Mouse (Mus musculus): ENCODE measurements around the gene Slc16a7. TPM values are rescaled to one million over a fixed set of nuclear protein-coding genes. Genes with fewer than 3 reads are reported as not detected.

Slc16a7 gene
- polyA plus RNA-seq, 1 experiment: 0.04 TPM

DNA sequence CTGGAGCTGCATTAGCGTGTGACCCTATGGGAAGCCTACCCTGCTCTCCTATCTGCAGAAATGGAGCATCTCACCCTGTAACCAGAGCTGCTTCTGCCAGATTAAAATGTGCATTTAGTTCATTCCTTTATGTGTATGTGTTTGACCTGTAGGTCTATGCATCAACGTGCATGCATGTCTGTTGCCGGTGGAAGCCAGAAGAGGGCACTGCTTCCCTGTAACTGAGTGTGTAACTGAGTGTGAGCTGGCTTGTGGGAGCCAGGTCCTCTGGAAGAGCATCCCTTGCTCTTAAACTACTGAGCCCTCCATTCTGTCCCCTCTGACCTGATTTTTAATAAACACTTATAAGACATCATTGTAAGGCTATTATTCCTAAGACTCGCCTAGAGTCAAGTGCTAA is 124.3 kb downstream of the Slc16a7 start:
- H3K36me3 ChIP-seq (ENCODE audit: control insufficient read depth, insufficient read depth): no peaks in the 10 kb centered on the region
- H3K79me2 ChIP-seq (ENCODE audit: control insufficient read depth, insufficient read depth): no peaks in the 10 kb centered on the region
- H3ac ChIP-seq (ENCODE audit: control insufficient read depth, insufficient read length, low read depth): no peak overlapping the region
- no peaks in the 10 kb centered on the region for H3K27me3 ChIP-seq (ENCODE audit: control insufficient read depth, insufficient read depth, insufficient read length)
- no peaks in the 10 kb centered on the region for H3K79me3 ChIP-seq (ENCODE audit: low read depth)
- no peak for TF ChIP-seq USF1 (IDR thresholded peaks at IDR 0.05; ENCODE audit: low read depth)
- TF ChIP-seq FOSL1 (IDR thresholded peaks at IDR 0.05; ENCODE audit: insufficient read depth, low read length, poor library complexity, severe bottlenecking): no peak
- TF ChIP-seq MYOG (IDR thresholded peaks at IDR 0.05; ENCODE audit: control insufficient read depth, extremely low read depth, insufficient read length): no peak
- TF ChIP-seq CTCF (IDR thresholded peaks at IDR 0.05; ENCODE audit: control insufficient read depth, insufficient read depth, insufficient read length): no peak
- no peak for TF ChIP-seq MAX (IDR thresholded peaks at IDR 0.05)
- TF ChIP-seq MYOD1 (IDR thresholded peaks at IDR 0.05; ENCODE audit: control insufficient read depth, insufficient read length, low read depth): no peak
- TF ChIP-seq CEBPB (IDR thresholded peaks at IDR 0.05; ENCODE audit: low read depth): no peak
- H3K4me3 ChIP-seq (ENCODE audit: insufficient read depth, poor library complexity, severe bottlenecking): no peak overlapping the region

DNA sequence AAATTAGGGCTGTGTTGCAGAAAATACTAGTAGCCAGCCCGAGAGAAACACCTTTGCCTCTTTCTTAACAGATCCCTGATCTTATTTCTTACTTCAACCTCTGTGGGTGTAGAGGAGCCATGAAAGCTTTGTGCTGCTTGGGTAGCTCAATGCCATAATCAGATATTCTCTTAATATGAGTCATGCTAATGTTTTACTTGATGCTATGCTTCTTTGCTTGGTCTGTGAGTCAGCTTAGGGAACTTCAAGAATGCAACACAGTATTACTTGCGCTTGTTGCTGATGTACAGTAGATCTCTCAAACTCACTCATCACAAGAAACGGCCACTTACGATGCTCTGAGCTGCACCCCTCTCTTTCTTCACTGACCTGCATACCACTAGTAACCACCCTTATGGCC is 133.4 kb downstream of the Slc16a7 start:
- Histone ChIP-seq H3K79me2 (ENCODE audit: control insufficient read depth, insufficient read depth) (no peaks in the 10 kb centered on the region), H3K4me3 (ENCODE audit: insufficient read depth, poor library complexity, severe bottlenecking) (no peak overlapping the region), H3K79me3 (ENCODE audit: low read depth) (no peaks in the 10 kb centered on the region), H3K27me3 (ENCODE audit: control insufficient read depth, insufficient read depth, insufficient read length) (no peaks in the 10 kb centered on the region), H3ac (ENCODE audit: control insufficient read depth, insufficient read length, low read depth) (no peak overlapping the region), H3K36me3 (ENCODE audit: control insufficient read depth, insufficient read depth) (no peaks in the 10 kb centered on the region)
- no peak for TF ChIP-seq MAX (IDR thresholded peaks at IDR 0.05)
- TF ChIP-seq FOSL1 (IDR thresholded peaks at IDR 0.05; ENCODE audit: insufficient read depth, low read length, poor library complexity, severe bottlenecking): no peak
- no peak for TF ChIP-seq USF1 (IDR thresholded peaks at IDR 0.05; ENCODE audit: low read depth)
- TF ChIP-seq CEBPB (IDR thresholded peaks at IDR 0.05; ENCODE audit: low read depth): no peak
- TF ChIP-seq MYOD1 (IDR thresholded peaks at IDR 0.05; ENCODE audit: control insufficient read depth, insufficient read length, low read depth): no peak
- TF ChIP-seq MYOG (IDR thresholded peaks at IDR 0.05; ENCODE audit: control insufficient read depth, extremely low read depth, insufficient read length): no peak
- TF ChIP-seq CTCF (IDR thresholded peaks at IDR 0.05; ENCODE audit: control insufficient read depth, insufficient read depth, insufficient read length): no peak

DNA sequence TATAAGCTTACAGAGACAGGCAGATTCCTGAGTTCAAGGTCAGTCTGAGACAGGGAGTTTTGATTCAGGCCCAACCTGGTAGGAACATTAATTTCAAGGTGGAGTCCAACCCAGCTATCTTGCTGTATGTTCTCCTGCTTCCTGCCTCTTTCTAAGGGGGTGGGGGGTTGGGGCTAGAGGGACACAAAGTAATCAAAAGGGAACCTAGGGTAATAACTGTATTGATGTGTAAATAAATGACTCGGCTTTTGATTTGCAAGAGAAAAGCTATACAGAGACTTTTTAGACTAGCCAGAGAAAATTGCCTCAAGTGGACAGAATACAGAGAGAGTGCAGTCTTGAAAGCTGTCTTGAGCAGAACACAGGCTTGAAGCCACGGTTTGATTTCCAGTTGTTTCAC is 174.7 kb downstream of the Slc16a7 start:
- Histone ChIP-seq H3K36me3 (ENCODE audit: control insufficient read depth, insufficient read depth) (no peaks in the 10 kb centered on the region), H3ac (ENCODE audit: control insufficient read depth, insufficient read length, low read depth) (no peak overlapping the region), H3K27me3 (ENCODE audit: control insufficient read depth, insufficient read depth, insufficient read length) (no peaks in the 10 kb centered on the region), H3K79me3 (ENCODE audit: low read depth) (no peaks in the 10 kb centered on the region), H3K4me3 (ENCODE audit: insufficient read depth, poor library complexity, severe bottlenecking) (no peak overlapping the region), H3K79me2 (ENCODE audit: control insufficient read depth, insufficient read depth) (no peaks in the 10 kb centered on the region)
- TF ChIP-seq MYOD1 (IDR thresholded peaks at IDR 0.05; ENCODE audit: control insufficient read depth, insufficient read length, low read depth) (no peak), CEBPB (IDR thresholded peaks at IDR 0.05; ENCODE audit: low read depth) (no peak), USF1 (IDR thresholded peaks at IDR 0.05; ENCODE audit: low read depth) (no peak), MYOG (IDR thresholded peaks at IDR 0.05; ENCODE audit: control insufficient read depth, extremely low read depth, insufficient read length) (no peak), MAX (IDR thresholded peaks at IDR 0.05) (no peak), CTCF (IDR thresholded peaks at IDR 0.05; ENCODE audit: control insufficient read depth, insufficient read depth, insufficient read length) (no peak), FOSL1 (IDR thresholded peaks at IDR 0.05; ENCODE audit: insufficient read depth, low read length, poor library complexity, severe bottlenecking) (no peak)

DNA sequence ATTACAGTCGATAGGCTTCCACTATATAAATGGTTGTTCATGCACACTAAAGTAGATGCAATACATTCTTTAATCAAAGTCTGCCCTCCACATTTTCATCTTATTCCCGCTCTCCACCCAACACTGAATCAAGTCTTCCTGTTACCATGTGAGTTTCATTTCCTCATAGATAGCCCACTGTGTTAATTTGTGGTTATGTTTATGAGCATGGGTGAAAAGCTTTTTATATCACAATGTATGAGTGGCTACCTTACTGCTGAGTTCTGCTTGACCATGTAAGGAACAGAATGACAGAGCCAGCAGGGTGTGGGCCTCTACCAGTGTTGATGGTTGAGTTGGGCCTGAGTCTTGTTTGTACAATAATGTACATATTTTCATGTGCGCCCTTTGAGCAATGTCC is 175.5 kb downstream of the Slc16a7 start:
- Histone ChIP-seq H3K79me3 (ENCODE audit: low read depth) (no peaks in the 10 kb centered on the region), H3K36me3 (ENCODE audit: control insufficient read depth, insufficient read depth) (no peaks in the 10 kb centered on the region), H3ac (ENCODE audit: control insufficient read depth, insufficient read length, low read depth) (no peak overlapping the region), H3K27me3 (ENCODE audit: control insufficient read depth, insufficient read depth, insufficient read length) (no peaks in the 10 kb centered on the region), H3K79me2 (ENCODE audit: control insufficient read depth, insufficient read depth) (no peaks in the 10 kb centered on the region), H3K4me3 (ENCODE audit: insufficient read depth, poor library complexity, severe bottlenecking) (no peak overlapping the region)
- TF ChIP-seq MAX (IDR thresholded peaks at IDR 0.05) (no peak), FOSL1 (IDR thresholded peaks at IDR 0.05; ENCODE audit: insufficient read depth, low read length, poor library complexity, severe bottlenecking) (no peak), MYOD1 (IDR thresholded peaks at IDR 0.05; ENCODE audit: control insufficient read depth, insufficient read length, low read depth) (no peak), USF1 (IDR thresholded peaks at IDR 0.05; ENCODE audit: low read depth) (no peak), CTCF (IDR thresholded peaks at IDR 0.05; ENCODE audit: control insufficient read depth, insufficient read depth, insufficient read length) (no peak), CEBPB (IDR thresholded peaks at IDR 0.05; ENCODE audit: low read depth) (no peak), MYOG (IDR thresholded peaks at IDR 0.05; ENCODE audit: control insufficient read depth, extremely low read depth, insufficient read length) (no peak)

DNA sequence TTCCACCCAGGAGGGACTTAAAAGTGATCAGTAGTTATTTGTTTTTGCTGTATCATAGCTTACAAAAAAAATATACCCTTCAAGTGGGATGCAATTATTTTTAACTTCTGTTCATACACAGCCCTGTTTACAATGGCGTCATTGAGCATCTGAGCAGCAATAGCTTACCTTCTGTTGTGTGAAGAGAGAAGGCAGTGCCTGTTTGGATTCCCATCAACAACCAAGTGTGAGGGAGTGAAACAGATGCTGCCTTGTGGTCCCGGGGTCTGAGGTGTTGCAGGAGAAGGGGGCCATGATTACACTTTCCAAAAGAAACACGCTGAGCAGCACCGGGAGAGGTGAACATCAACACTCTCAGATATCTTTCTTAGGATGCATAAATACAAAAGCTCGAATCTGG is 201.7 kb downstream of the Slc16a7 start:
- no peaks in the 10 kb centered on the region for H3K79me2 ChIP-seq (ENCODE audit: control insufficient read depth, insufficient read depth)
- no peak for TF ChIP-seq FOSL1 (IDR thresholded peaks at IDR 0.05; ENCODE audit: insufficient read depth, low read length, poor library complexity, severe bottlenecking)
- no peak for TF ChIP-seq MAX (IDR thresholded peaks at IDR 0.05)
- TF ChIP-seq CTCF (IDR thresholded peaks at IDR 0.05; ENCODE audit: control insufficient read depth, insufficient read depth, insufficient read length): no peak
- no peak for TF ChIP-seq USF1 (IDR thresholded peaks at IDR 0.05; ENCODE audit: low read depth)
- TF ChIP-seq CEBPB (IDR thresholded peaks at IDR 0.05; ENCODE audit: low read depth): no peak
- TF ChIP-seq MYOG (IDR thresholded peaks at IDR 0.05; ENCODE audit: control insufficient read depth, extremely low read depth, insufficient read length): no peak
- no peak for TF ChIP-seq MYOD1 (IDR thresholded peaks at IDR 0.05; ENCODE audit: control insufficient read depth, insufficient read length, low read depth)
- H3K4me3 ChIP-seq (ENCODE audit: insufficient read depth, poor library complexity, severe bottlenecking): no peak overlapping the region
- H3ac ChIP-seq (ENCODE audit: control insufficient read depth, insufficient read length, low read depth): no peak overlapping the region
- no peaks in the 10 kb centered on the region for H3K79me3 ChIP-seq (ENCODE audit: low read depth)
- H3K36me3 ChIP-seq (ENCODE audit: control insufficient read depth, insufficient read depth): no peaks in the 10 kb centered on the region
- H3K27me3 ChIP-seq (ENCODE audit: control insufficient read depth, insufficient read depth, insufficient read length): no peaks in the 10 kb centered on the region

DNA sequence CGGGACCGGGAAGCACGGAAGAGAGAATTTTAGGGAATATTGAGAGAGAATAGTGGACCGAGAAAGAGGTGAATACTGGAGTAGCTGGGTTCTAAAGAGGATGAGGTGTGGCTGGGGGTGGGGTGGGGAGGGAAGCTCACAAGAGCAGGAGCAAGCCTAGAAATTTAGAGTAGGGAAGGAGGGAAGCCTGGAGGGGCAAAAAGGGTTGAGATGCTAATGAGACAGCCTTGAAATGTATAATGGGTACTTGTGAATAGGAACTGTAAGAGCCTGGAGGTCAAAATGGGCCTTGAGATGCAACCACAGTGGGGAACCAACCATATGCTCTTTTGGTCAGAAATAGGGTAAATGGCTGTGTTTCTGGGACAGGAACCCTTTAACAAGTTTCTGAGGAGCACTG is 203.9 kb downstream of the Slc16a7 start:
- no peak for TF ChIP-seq MAX (IDR thresholded peaks at IDR 0.05)
- TF ChIP-seq CTCF (IDR thresholded peaks at IDR 0.05; ENCODE audit: control insufficient read depth, insufficient read depth, insufficient read length): no peak
- no peak for TF ChIP-seq USF1 (IDR thresholded peaks at IDR 0.05; ENCODE audit: low read depth)
- no peak for TF ChIP-seq CEBPB (IDR thresholded peaks at IDR 0.05; ENCODE audit: low read depth)
- no peak for TF ChIP-seq MYOG (IDR thresholded peaks at IDR 0.05; ENCODE audit: control insufficient read depth, extremely low read depth, insufficient read length)
- TF ChIP-seq FOSL1 (IDR thresholded peaks at IDR 0.05; ENCODE audit: insufficient read depth, low read length, poor library complexity, severe bottlenecking): no peak
- TF ChIP-seq MYOD1 (IDR thresholded peaks at IDR 0.05; ENCODE audit: control insufficient read depth, insufficient read length, low read depth): no peak
- no peaks in the 10 kb centered on the region for H3K79me2 ChIP-seq (ENCODE audit: control insufficient read depth, insufficient read depth)
- no peak overlapping the region for H3ac ChIP-seq (ENCODE audit: control insufficient read depth, insufficient read length, low read depth)
- H3K4me3 ChIP-seq (ENCODE audit: insufficient read depth, poor library complexity, severe bottlenecking): no peak overlapping the region
- H3K36me3 ChIP-seq (ENCODE audit: control insufficient read depth, insufficient read depth): no peaks in the 10 kb centered on the region
- H3K27me3 ChIP-seq (ENCODE audit: control insufficient read depth, insufficient read depth, insufficient read length): no peaks in the 10 kb centered on the region
- no peaks in the 10 kb centered on the region for H3K79me3 ChIP-seq (ENCODE audit: low read depth)

Measured in C2C12 (cell line).